Mouse (Mus musculus): ENCODE measurements around the gene Lrrc52. TPM values are rescaled to one million over a fixed set of nuclear protein-coding genes. Genes with fewer than 3 reads are reported as not detected.

Lrrc52 gene
- polyA plus RNA-seq, 1 experiment from 2014 or later: not detected

GRCm38 (mm10) chr1:167430976-167431676 lies 35.5 kb downstream of the Lrrc52 start:
- H3K36me3 ChIP-seq (replicated peaks): no peaks in the 10 kb centered on the region
- H3K4me2 ChIP-seq: no peak overlapping the region
- H3K9me3 ChIP-seq: no peaks in the 10 kb centered on the region
- H3K9ac ChIP-seq: no peak overlapping the region
- no peaks in the 10 kb centered on the region; the same call in 1 of the 2 replicates for H3K27me3 ChIP-seq
- no peak for ATAC-seq (ENCODE audit: low FRiP score)
- no peak overlapping the region for H3K4me3 ChIP-seq (replicated peaks)
- H3K4me1 ChIP-seq: no peaks in the 10 kb centered on the region
- WGBS: 66% methylated on average over 9 of the region's 9 CpGs
- no peak overlapping the region for H3K27ac ChIP-seq

- no peak overlapping the region for H3K4me3 ChIP-seq (replicated peaks)
- no peak overlapping the region for H3K9ac ChIP-seq
- H3K27ac ChIP-seq: no peak overlapping the region
- peaks cover 3% of the 10 kb centered on the region; the same call in 1 of the 2 replicates for H3K27me3 ChIP-seq
- H3K9me3 ChIP-seq: no peaks in the 10 kb centered on the region
- ATAC-seq (ENCODE audit: low FRiP score): no peak
- 83% methylated on average over 7 of the region's 7 CpGs for WGBS
- H3K36me3 ChIP-seq (replicated peaks): no peaks in the 10 kb centered on the region
- no peaks in the 10 kb centered on the region for H3K4me1 ChIP-seq
- H3K4me2 ChIP-seq: no peak overlapping the region
Measured at GRCm38 (mm10) chr1:167426681-167427080, 39.9 kb downstream of the Lrrc52 start.

DNA sequence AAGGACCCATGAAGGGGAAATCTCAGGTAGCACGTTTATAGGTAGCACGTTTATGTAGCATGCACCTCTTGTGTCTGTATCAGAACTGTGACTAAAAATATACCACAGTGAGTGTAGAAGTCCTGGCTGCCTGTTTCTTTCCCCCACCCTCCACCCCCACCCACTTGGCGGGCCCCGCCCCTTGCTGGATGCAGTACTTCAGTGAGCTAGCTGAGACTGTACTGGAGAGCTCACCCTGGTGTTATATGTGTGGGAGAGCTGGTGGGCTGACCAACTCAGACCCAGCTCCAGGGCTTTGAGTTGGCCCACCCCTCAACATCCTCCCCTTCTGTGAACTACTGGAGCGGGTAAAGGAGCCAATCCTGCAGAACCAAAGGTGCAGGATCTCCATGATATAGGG lies 41.0 kb downstream of the Lrrc52 start:
- Histone ChIP-seq H3K27me3 (peaks cover 3% of the 10 kb centered on the region; the same call in 1 of the 2 replicates), H3K9me3 (no peaks in the 10 kb centered on the region), H3K4me1 (no peaks in the 10 kb centered on the region), H3K4me3 (replicated peaks) (no peak overlapping the region), H3K9ac (no peak overlapping the region), H3K36me3 (replicated peaks) (no peaks in the 10 kb centered on the region), H3K4me2 (no peak overlapping the region), H3K27ac (no peak overlapping the region)
- 94% methylated on average over 5 of the region's 5 CpGs for WGBS
- ATAC-seq (ENCODE audit: low FRiP score): no peak

GRCm38 (mm10) chr1:167422501-167423240 lies 43.9 kb downstream of the Lrrc52 start:
- no peak for ATAC-seq (ENCODE audit: low FRiP score)
- no peak overlapping the region for H3K4me3 ChIP-seq (replicated peaks)
- no peak overlapping the region for H3K27ac ChIP-seq
- 80% methylated on average over 11 of the region's 11 CpGs for WGBS
- H3K27me3 ChIP-seq: peaks cover 3% of the 10 kb centered on the region; the same call in 1 of the 2 replicates
- H3K9ac ChIP-seq: no peak overlapping the region
- no peak overlapping the region for H3K4me2 ChIP-seq
- H3K36me3 ChIP-seq (replicated peaks): no peaks in the 10 kb centered on the region
- H3K9me3 ChIP-seq: no peaks in the 10 kb centered on the region
- H3K4me1 ChIP-seq: no peaks in the 10 kb centered on the region

DNA sequence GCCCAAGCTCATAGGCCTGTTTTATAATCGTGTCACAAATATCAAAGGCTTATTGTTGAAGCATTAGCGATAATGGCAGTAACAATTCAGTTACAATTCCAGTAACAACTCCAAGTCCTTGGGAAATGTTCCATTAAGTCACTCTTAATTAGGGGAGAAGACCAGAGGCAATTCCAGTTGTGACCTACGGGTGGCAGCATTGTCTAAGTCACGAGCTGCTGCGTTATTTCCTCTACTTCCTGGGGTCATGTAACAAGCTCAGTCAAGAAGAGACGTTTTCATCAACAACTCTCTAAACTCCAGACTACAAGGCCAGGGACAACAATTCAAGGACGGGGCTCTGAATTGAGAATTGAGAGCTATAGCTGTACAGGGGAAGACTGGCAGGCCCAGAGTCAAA lies 51.7 kb downstream of the Lrrc52 start:
- Histone ChIP-seq H3K27me3 (peaks cover 5% of the 10 kb centered on the region; the same call in 1 of the 2 replicates), H3K9ac (no peak overlapping the region), H3K36me3 (replicated peaks) (no peaks in the 10 kb centered on the region), H3K4me2 (no peak overlapping the region), H3K4me3 (replicated peaks) (no peak overlapping the region), H3K27ac (no peak overlapping the region), H3K9me3 (no peaks in the 10 kb centered on the region), H3K4me1 (no peaks in the 10 kb centered on the region)
- 2% methylated on average over 7 of the region's 7 CpGs for whole genome bisulfite sequencing
- ATAC-seq (ENCODE audit: low FRiP score): no peak

GRCm38 (mm10) chr1:167411991-167412715 lies 54.4 kb downstream of the Lrrc52 start:
- H3K27me3 ChIP-seq: peaks cover 7% of the 10 kb centered on the region; the same call in 1 of the 2 replicates
- H3K4me1 ChIP-seq: no peaks in the 10 kb centered on the region
- H3K4me3 ChIP-seq (replicated peaks): no peak overlapping the region
- ATAC-seq (ENCODE audit: low FRiP score): no peak
- no peak overlapping the region for H3K9ac ChIP-seq
- H3K4me2 ChIP-seq: no peak overlapping the region
- H3K9me3 ChIP-seq: no peaks in the 10 kb centered on the region
- WGBS: 82% methylated on average over 12 of the region's 12 CpGs
- no peak overlapping the region for H3K27ac ChIP-seq
- H3K36me3 ChIP-seq (replicated peaks): no peaks in the 10 kb centered on the region

DNA sequence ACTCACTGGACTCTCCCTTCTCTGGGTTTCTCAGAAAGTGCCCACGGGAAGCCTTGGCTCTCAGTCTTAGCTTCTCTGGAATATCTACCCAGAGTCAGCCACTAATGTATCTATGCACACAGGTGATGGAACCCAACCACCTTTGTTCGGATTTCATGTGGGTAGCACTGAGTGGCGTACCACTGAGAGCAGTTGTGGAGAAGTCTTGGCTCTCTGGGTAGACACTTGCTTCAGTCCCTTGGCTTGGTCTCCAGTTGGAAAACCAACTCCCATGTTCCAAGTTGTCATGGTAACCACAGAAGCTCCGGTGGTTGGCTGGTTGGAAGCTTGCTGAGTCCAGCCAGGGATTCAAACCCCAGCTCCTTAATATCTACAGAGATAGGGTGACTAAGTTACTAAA lies 57.0 kb downstream of the Lrrc52 start:
- no peak overlapping the region for H3K27ac ChIP-seq
- ATAC-seq (ENCODE audit: low FRiP score): no peak
- H3K4me2 ChIP-seq: no peak overlapping the region
- H3K9me3 ChIP-seq: no peaks in the 10 kb centered on the region
- H3K4me3 ChIP-seq (replicated peaks): no peak overlapping the region
- H3K27me3 ChIP-seq: peaks cover 14% of the 10 kb centered on the region
- no peaks in the 10 kb centered on the region for H3K36me3 ChIP-seq (replicated peaks)
- no peaks in the 10 kb centered on the region for H3K4me1 ChIP-seq
- WGBS: 77% methylated on average over 4 of the region's 4 CpGs
- H3K9ac ChIP-seq: no peak overlapping the region

- WGBS: 91% methylated on average over 4 of the region's 4 CpGs
- Histone ChIP-seq H3K27ac (no peak overlapping the region), H3K4me3 (replicated peaks) (no peak overlapping the region), H3K27me3 (peaks cover 10% of the 10 kb centered on the region), H3K4me2 (no peak overlapping the region), H3K36me3 (replicated peaks) (no peaks in the 10 kb centered on the region), H3K4me1 (no peaks in the 10 kb centered on the region), H3K9ac (no peak overlapping the region), H3K9me3 (no peaks in the 10 kb centered on the region)
- ATAC-seq (ENCODE audit: low FRiP score): no peak
Measured at GRCm38 (mm10) chr1:167405237-167405636, 61.3 kb downstream of the Lrrc52 start.

Other genes with a start within 250 kb of the Lrrc52 start
- 119 and 123 TPM in 2 replicates for gene Uck2, start 181.5 kb downstream of the Lrrc52 start, polyA plus RNA-seq (2016; fragmentation: Nextera tagmentation; extraction: Ambion mirVana)
- gene Tmco1, start 158.4 kb downstream of the Lrrc52 start, polyA plus RNA-seq (2016; fragmentation: Nextera tagmentation; extraction: Ambion mirVana): 68.3 and 70.9 TPM in 2 replicates
- 33.0 and 35.7 TPM in 2 replicates for gene Aldh9a1, start 116.8 kb downstream of the Lrrc52 start, polyA plus RNA-seq (2016; fragmentation: Nextera tagmentation; extraction: Ambion mirVana)
- gene Mgst3, start 72.9 kb downstream of the Lrrc52 start, polyA plus RNA-seq (2016; fragmentation: Nextera tagmentation; extraction: Ambion mirVana): 37.9 TPM in 2 replicates
- 3.1 and 3.8 TPM in 2 replicates for gene Rxrg, start 131.6 kb upstream of the Lrrc52 start, polyA plus RNA-seq (2016; fragmentation: Nextera tagmentation; extraction: Ambion mirVana)
- gene Lmx1a, start 222.5 kb upstream of the Lrrc52 start, polyA plus RNA-seq (2016; fragmentation: Nextera tagmentation; extraction: Ambion mirVana): 7.0 and 7.7 TPM in 2 replicates

Measured in forebrain, embryonic 12.5 days (tissue).